Mouse (Mus musculus): ENCODE data around the gene Magi2. TPM values are rescaled to one million over a fixed set of nuclear protein-coding genes. Genes with fewer than 3 reads are reported as not detected.

Magi2 gene
- polyA plus RNA-seq, 1 experiment, result 0.48 TPM

DNA sequence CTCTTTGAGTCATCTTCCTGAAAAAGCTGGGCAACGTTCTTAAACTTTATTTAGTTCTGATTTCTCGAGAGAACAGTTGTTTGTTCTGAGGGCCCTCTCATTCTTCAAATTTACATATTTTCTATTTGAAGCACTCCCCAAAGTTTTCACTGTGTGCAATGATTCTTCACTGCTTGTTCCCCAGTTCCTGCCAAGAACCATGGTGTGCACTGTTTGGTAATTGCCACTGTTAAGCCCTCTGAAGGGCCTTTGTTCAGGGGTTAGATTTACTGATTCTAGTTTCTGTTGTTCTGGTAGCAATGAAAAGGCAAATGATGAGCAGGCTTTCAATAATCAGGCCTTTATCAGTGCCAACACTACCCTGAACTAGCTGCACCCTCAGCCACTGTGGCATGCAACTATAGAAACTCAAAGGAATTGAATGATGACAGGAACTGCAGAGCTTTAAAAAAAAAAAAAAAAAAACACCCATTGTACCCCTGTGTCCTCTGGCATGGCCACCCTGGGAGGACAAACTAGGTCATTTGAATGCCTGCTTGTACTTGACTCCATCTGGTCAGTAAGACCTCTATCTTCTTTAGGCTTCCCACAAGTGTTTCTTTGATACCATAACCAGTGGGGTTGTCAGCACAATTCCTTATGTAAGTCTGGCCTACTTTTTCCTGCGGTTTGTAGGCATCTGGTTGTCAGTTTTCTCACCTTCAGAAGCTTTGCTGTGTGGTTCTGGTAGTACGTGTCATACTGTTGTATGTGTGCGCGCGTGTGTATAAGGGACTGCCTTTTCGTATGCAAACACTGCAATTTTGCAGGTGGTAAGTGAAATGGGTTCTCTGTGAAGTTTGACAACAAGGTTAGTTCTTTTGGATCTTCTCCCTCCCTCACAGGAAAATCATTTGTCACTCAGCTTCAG, 1076.5 kb downstream of the Magi2 start:
- Histone ChIP-seq H3ac (ENCODE audit: control insufficient read depth, insufficient read length) (no peak overlapping the region), H3K79me2 (ENCODE audit: control insufficient read depth, insufficient read depth) (no peaks in the 10 kb centered on the region), H3K4me3 (no peak overlapping the region), H3K36me3 (ENCODE audit: control insufficient read depth, insufficient read depth) (no peaks in the 10 kb centered on the region), H3K27me3 (ENCODE audit: control insufficient read depth, insufficient read depth, insufficient read length) (no peaks in the 10 kb centered on the region), H3K4me2 (ENCODE audit: low read depth) (no peak overlapping the region)
- TF ChIP-seq MAX (IDR thresholded peaks at IDR 0.05; ENCODE audit: low read depth) (no peak), MYOD1 (IDR thresholded peaks at IDR 0.05; ENCODE audit: control insufficient read depth in 1 of 3, insufficient read length in 2 of 3, low read depth in 2 of 3) (no peak), REST (IDR thresholded peaks at IDR 0.05; ENCODE audit: insufficient read depth, insufficient read length) (no peak), TCF3 (IDR thresholded peaks at IDR 0.05; ENCODE audit: insufficient read length, low read depth) (no peak), MYOG (IDR thresholded peaks at IDR 0.05; ENCODE audit: control insufficient read depth in 1 of 3, insufficient read depth in 1 of 3, insufficient read length in 2 of 3, low read depth in 2 of 3) (no peak), E2F4 (IDR thresholded peaks at IDR 0.05; ENCODE audit: insufficient read depth) (no peak), POLR2AphosphoS2 (IDR thresholded peaks at IDR 0.05; ENCODE audit: insufficient read length, low read depth) (no peak), POLR2A (IDR thresholded peaks at IDR 0.05; ENCODE audit: insufficient read length, low read depth) (no peak), CEBPB (IDR thresholded peaks at IDR 0.05; ENCODE audit: insufficient read depth, poor library complexity, severe bottlenecking) (no peak), SRF (IDR thresholded peaks at IDR 0.05; ENCODE audit: control insufficient read depth, insufficient read length, low read depth) (no peak), USF1 (IDR thresholded peaks at IDR 0.05; ENCODE audit: low read depth) (no peak), TCF12 (IDR thresholded peaks at IDR 0.05; ENCODE audit: insufficient read depth, poor library complexity, severe bottlenecking) (no peak)

DNA sequence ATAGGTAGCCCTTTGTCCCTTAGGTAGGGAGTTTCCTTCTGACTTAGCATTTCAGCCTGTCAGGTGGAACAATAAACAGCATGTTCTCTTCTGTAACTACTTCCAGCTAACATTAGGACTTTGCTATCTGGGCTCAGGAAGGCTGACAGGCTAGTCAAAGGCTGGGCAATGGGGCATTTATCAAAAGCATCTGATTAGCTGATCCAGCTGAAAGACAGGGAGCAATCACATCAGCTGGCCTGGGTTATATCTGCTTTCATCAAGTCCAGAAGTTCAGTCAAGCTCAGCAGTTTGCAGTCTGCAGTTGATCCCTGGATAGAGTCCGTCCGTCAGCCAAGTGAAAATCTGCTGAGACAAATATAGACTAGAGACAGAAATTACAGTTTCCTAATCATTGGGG, 1094.1 kb downstream of the Magi2 start:
- no peak for TF ChIP-seq TCF3 (IDR thresholded peaks at IDR 0.05; ENCODE audit: insufficient read length, low read depth)
- TF ChIP-seq MYOD1 (IDR thresholded peaks at IDR 0.05; ENCODE audit: control insufficient read depth in 1 of 3, insufficient read length in 2 of 3, low read depth in 2 of 3), result no peak
- TF ChIP-seq POLR2AphosphoS2 (IDR thresholded peaks at IDR 0.05; ENCODE audit: insufficient read length, low read depth), result no peak
- no peak for TF ChIP-seq TCF12 (IDR thresholded peaks at IDR 0.05; ENCODE audit: insufficient read depth, poor library complexity, severe bottlenecking)
- no peak for TF ChIP-seq USF1 (IDR thresholded peaks at IDR 0.05; ENCODE audit: low read depth)
- TF ChIP-seq CEBPB (IDR thresholded peaks at IDR 0.05; ENCODE audit: insufficient read depth, poor library complexity, severe bottlenecking), result no peak
- no peak for TF ChIP-seq SRF (IDR thresholded peaks at IDR 0.05; ENCODE audit: control insufficient read depth, insufficient read length, low read depth)
- no peak for TF ChIP-seq MAX (IDR thresholded peaks at IDR 0.05; ENCODE audit: low read depth)
- TF ChIP-seq E2F4 (IDR thresholded peaks at IDR 0.05; ENCODE audit: insufficient read depth), result no peak
- no peak for TF ChIP-seq REST (IDR thresholded peaks at IDR 0.05; ENCODE audit: insufficient read depth, insufficient read length)
- TF ChIP-seq MYOG (IDR thresholded peaks at IDR 0.05; ENCODE audit: control insufficient read depth in 1 of 3, insufficient read depth in 1 of 3, insufficient read length in 2 of 3, low read depth in 2 of 3), result no peak
- TF ChIP-seq POLR2A (IDR thresholded peaks at IDR 0.05; ENCODE audit: insufficient read length, low read depth), result no peak
- H3K27me3 ChIP-seq (ENCODE audit: control insufficient read depth, insufficient read depth, insufficient read length), result no peaks in the 10 kb centered on the region
- no peaks in the 10 kb centered on the region for H3K36me3 ChIP-seq (ENCODE audit: control insufficient read depth, insufficient read depth)

DNA sequence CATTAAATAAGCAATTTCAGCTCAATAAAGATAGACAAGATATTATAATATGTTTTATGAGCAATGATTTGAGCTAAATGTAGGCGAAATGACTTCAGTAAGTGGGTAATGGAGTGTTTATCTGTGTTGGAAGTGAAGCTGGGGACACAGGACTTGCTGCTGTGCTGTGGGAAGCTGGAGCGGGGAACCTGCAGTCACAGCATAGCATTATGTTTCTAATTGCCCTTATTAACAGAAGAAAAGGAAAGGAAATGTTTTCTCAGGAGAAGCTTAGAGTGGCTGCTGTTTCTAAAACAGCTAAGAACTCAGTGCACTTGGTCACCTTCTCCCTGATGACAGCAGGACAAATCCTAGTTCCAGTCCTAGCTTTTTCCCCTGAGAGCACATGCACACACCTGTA, 1098.5 kb downstream of the Magi2 start:
- no peak overlapping the region for H3K4me3 ChIP-seq
- H3ac ChIP-seq (ENCODE audit: control insufficient read depth, insufficient read length), result no peak overlapping the region
- H3K27me3 ChIP-seq (ENCODE audit: control insufficient read depth, insufficient read depth, insufficient read length), result no peaks in the 10 kb centered on the region
- no peaks in the 10 kb centered on the region for H3K79me2 ChIP-seq (ENCODE audit: control insufficient read depth, insufficient read depth)
- TF ChIP-seq TCF3 (IDR thresholded peaks at IDR 0.05; ENCODE audit: insufficient read length, low read depth), result no peak
- no peak for TF ChIP-seq POLR2AphosphoS2 (IDR thresholded peaks at IDR 0.05; ENCODE audit: insufficient read length, low read depth)
- TF ChIP-seq MYOD1 (IDR thresholded peaks at IDR 0.05; ENCODE audit: control insufficient read depth in 1 of 3, insufficient read length in 2 of 3, low read depth in 2 of 3), result no peak
- TF ChIP-seq MAX (IDR thresholded peaks at IDR 0.05; ENCODE audit: low read depth), result no peak
- no peak for TF ChIP-seq TCF12 (IDR thresholded peaks at IDR 0.05; ENCODE audit: insufficient read depth, poor library complexity, severe bottlenecking)
- TF ChIP-seq MYOG (IDR thresholded peaks at IDR 0.05; ENCODE audit: control insufficient read depth in 1 of 3, insufficient read depth in 1 of 3, insufficient read length in 2 of 3, low read depth in 2 of 3), result no peak
- TF ChIP-seq E2F4 (IDR thresholded peaks at IDR 0.05; ENCODE audit: insufficient read depth), result no peak
- no peak for TF ChIP-seq CEBPB (IDR thresholded peaks at IDR 0.05; ENCODE audit: insufficient read depth, poor library complexity, severe bottlenecking)
- TF ChIP-seq POLR2A (IDR thresholded peaks at IDR 0.05; ENCODE audit: insufficient read length, low read depth), result no peak
- TF ChIP-seq REST (IDR thresholded peaks at IDR 0.05; ENCODE audit: insufficient read depth, insufficient read length), result no peak
- TF ChIP-seq USF1 (IDR thresholded peaks at IDR 0.05; ENCODE audit: low read depth), result no peak
- no peak for TF ChIP-seq SRF (IDR thresholded peaks at IDR 0.05; ENCODE audit: control insufficient read depth, insufficient read length, low read depth)
- no peaks in the 10 kb centered on the region for H3K36me3 ChIP-seq (ENCODE audit: control insufficient read depth, insufficient read depth)
- no peak overlapping the region for H3K4me2 ChIP-seq (ENCODE audit: low read depth)

More for the DNA sequence above, 1094.1 kb downstream of the Magi2 start:
- no peak overlapping the region for H3K4me3 ChIP-seq
- no peaks in the 10 kb centered on the region for H3K79me2 ChIP-seq (ENCODE audit: control insufficient read depth, insufficient read depth)
- no peak overlapping the region for H3K4me2 ChIP-seq (ENCODE audit: low read depth)
- no peak overlapping the region for H3ac ChIP-seq (ENCODE audit: control insufficient read depth, insufficient read length)

DNA sequence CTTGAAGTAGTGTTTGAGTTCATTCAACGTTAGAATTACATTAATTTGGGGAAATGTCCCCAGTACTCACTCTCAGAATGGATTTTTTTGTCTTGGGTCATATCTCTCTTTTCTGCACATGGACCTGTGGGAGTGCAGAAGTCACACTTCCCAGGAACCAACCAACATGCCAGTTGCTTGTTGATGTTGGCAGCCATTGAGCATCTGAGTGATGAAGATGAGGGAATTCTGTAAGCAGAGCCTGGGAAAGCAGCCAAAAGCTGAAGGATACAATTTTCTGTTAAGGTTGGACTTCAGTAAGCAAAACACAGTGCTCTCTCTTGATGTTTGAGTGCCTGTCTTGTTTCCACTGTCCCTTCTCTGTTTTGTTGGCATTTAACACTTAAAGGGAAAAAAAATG, 1102.1 kb downstream of the Magi2 start:
- H3ac ChIP-seq (ENCODE audit: control insufficient read depth, insufficient read length), result no peak overlapping the region
- H3K79me2 ChIP-seq (ENCODE audit: control insufficient read depth, insufficient read depth), result no peaks in the 10 kb centered on the region
- TF ChIP-seq E2F4 (IDR thresholded peaks at IDR 0.05; ENCODE audit: insufficient read depth) (no peak), POLR2A (IDR thresholded peaks at IDR 0.05; ENCODE audit: insufficient read length, low read depth) (no peak), TCF12 (IDR thresholded peaks at IDR 0.05; ENCODE audit: insufficient read depth, poor library complexity, severe bottlenecking) (no peak), MAX (IDR thresholded peaks at IDR 0.05; ENCODE audit: low read depth) (no peak), TCF3 (IDR thresholded peaks at IDR 0.05; ENCODE audit: insufficient read length, low read depth) (no peak), USF1 (IDR thresholded peaks at IDR 0.05; ENCODE audit: low read depth) (no peak), CEBPB (IDR thresholded peaks at IDR 0.05; ENCODE audit: insufficient read depth, poor library complexity, severe bottlenecking) (no peak), POLR2AphosphoS2 (IDR thresholded peaks at IDR 0.05; ENCODE audit: insufficient read length, low read depth) (no peak), MYOD1 (IDR thresholded peaks at IDR 0.05; ENCODE audit: control insufficient read depth in 1 of 3, insufficient read length in 2 of 3, low read depth in 2 of 3) (no peak), SRF (IDR thresholded peaks at IDR 0.05; ENCODE audit: control insufficient read depth, insufficient read length, low read depth) (no peak), MYOG (IDR thresholded peaks at IDR 0.05; ENCODE audit: control insufficient read depth in 1 of 3, insufficient read depth in 1 of 3, insufficient read length in 2 of 3, low read depth in 2 of 3) (no peak)
- H3K4me3 ChIP-seq, result no peak overlapping the region
- no peaks in the 10 kb centered on the region for H3K27me3 ChIP-seq (ENCODE audit: control insufficient read depth, insufficient read depth, insufficient read length)
- no peak overlapping the region for H3K4me2 ChIP-seq (ENCODE audit: low read depth)
- no peaks in the 10 kb centered on the region for H3K36me3 ChIP-seq (ENCODE audit: control insufficient read depth, insufficient read depth)

Data from myocyte (in vitro differentiated cells).